Mouse (Mus musculus) testis, adult 2 months (tissue): ENCODE data around the gene Comt.

Experiments
- CTCF ChIP-seq: fragments of 200-500 bp; IDR thresholded peaks from 2 replicates; pipeline ENCODE4 v1.5.1; 2012; ENCODE audit warnings: low read depth, mild to moderate bottlenecking, inconsistent platforms, low read length, moderate library complexity; ENCODE audit not compliant: control insufficient read depth, insufficient read depth, insufficient replicate concordance
- POLR2A ChIP-seq: fragments of 200-500 bp; IDR thresholded peaks from 2 replicates; pipeline ENCODE4 v1.6.1; 2012; ENCODE audit warnings: low read depth, mild to moderate bottlenecking, inconsistent platforms, low read length, moderate library complexity; ENCODE audit not compliant: control insufficient read depth

GRCm38 (mm10) chr16:18470829-18471228 is 44.2 kb upstream of the Comt start:
- no peak for TF ChIP-seq POLR2A
- TF ChIP-seq CTCF: no peak
